Mouse (Mus musculus): ENCODE measurements around the gene Mpped1.

DNA sequence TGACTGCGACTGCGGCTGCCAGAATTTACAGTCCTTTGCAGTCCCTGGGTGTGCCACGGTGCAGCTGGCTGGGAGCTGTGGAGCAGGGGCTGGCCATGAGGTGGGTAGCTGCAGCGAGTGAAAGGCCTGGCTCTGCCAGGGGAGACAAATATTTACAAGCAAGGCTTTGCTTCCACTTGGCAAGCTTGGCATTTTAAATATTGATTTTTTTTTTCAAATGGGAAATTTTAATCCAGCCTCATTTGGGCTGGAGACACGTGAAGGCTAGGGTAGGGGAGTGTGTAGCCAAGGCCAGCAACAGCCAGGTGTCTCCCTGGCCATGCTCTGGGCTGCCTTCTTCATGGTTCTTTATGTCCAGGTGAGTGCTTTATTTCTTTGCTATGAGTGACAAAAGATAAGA lies 21.7 kb downstream of the Mpped1 start:
- TF ChIP-seq CTCF (IDR thresholded peaks at IDR 0.05; ENCODE audit: low read depth), result no peak
- TF ChIP-seq EP300 (IDR thresholded peaks at IDR 0.05; ENCODE audit: low read depth), result no peak

All from liver, embryonic 14.5 days (tissue).